Mouse (Mus musculus) large intestine, adult 2 months (tissue): ENCODE measurements around the gene Ccndbp1. TPM values are rescaled to one million over a fixed set of nuclear protein-coding genes. Genes with fewer than 3 reads are reported as not detected.

Experiments used
- DNase-seq: peaks from one replicate; pipeline ENCODE4 v3.0.0-alpha.2; 2012; ENCODE audit warnings: low read depth, low spot score
- WGBS: fragments of 180-500 bp; shearing (Covaris S2); methylation state at CpG from one replicate; pipeline ENCODE4 v1.1.7; 2018; 5-methylcytosine and 5-hydroxymethylcytosine counted together
- polyA plus RNA-seq: library from polyadenylated mRNA; depleted of rRNA; stranded (reverse); fragments of >200 nt; gene quantifications from 2 replicates; pipeline ENCODE4 v1.2.3, GENCODE M21; 2012; rRNA removed

Gene Ccndbp1
- polyA plus RNA-seq, 1 experiment = 24.1 TPM

DNA sequence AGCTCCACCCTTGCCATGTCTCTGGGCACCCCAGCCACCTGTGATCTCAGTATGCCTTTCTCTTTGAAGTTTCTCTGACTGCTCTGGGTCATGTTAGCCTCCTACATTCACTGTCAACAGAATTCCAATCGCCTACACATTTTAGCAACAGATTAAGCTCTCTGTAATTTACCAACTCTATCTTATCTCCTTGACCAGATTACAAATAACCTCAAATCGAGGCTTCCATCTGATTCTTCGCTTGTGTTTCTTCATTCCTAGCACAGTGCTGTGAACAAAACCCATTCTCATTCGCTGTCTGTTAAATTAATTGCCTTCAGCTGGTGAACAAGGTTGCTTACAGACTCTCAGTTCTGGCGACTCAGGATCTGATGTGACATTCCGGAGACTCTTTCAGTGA, 49.8 kb downstream of the Ccndbp1 start:
- WGBS = 57% methylated on average over 6 of the region's 6 CpGs
- DNase-seq = no peak

GRCm38 (mm10) chr2:121061315-121061714, 53.1 kb downstream of the Ccndbp1 start:
- 19% methylated on average over 2 of the region's 2 CpGs for WGBS
- no peak for DNase-seq

Other genes starting within 250 kb of the Ccndbp1 start
- gene Cdan1, start 158.3 kb upstream of the Ccndbp1 start, polyA plus RNA-seq = 9.2 and 18.0 TPM in 2 replicates
- gene Ttbk2, start 157.8 kb upstream of the Ccndbp1 start, polyA plus RNA-seq = 0.58 and 1.3 TPM in 2 replicates
- gene Ubr1, start 37.7 kb upstream of the Ccndbp1 start, polyA plus RNA-seq = 5.7 and 12.2 TPM in 2 replicates
- gene Tmem62, start 31.4 kb upstream of the Ccndbp1 start, polyA plus RNA-seq = 6.3 and 6.9 TPM in 2 replicates
- 1.2 and 1.5 TPM in 2 replicates for gene Epb42, start 28.7 kb downstream of the Ccndbp1 start, polyA plus RNA-seq
- 0.55 and 0.64 TPM in 2 replicates for gene Tgm5, start 77.4 kb downstream of the Ccndbp1 start, polyA plus RNA-seq
- not detected in 2 replicates for gene Tgm7, start 101.4 kb downstream of the Ccndbp1 start, polyA plus RNA-seq
- 2.2 and 2.9 TPM in 2 replicates for gene Adal, start 132.0 kb downstream of the Ccndbp1 start, polyA plus RNA-seq
- gene Lcmt2, start 132.2 kb downstream of the Ccndbp1 start, polyA plus RNA-seq = 8.6 and 9.3 TPM in 2 replicates
- 13.4 and 27.9 TPM in 2 replicates for gene Tubgcp4, start 162.3 kb downstream of the Ccndbp1 start, polyA plus RNA-seq
- 2.4 and 4.6 TPM in 2 replicates for gene Zscan29, start 162.7 kb downstream of the Ccndbp1 start, polyA plus RNA-seq